Mouse (Mus musculus): ENCODE results near the gene S100a11.

Gene S100a11

GRCm38 (mm10) chr3:93562372-93562771 is 42.1 kb downstream of the S100a11 start:
- no peak for DNase-seq (ENCODE audit: low spot score)

- DNase-seq (ENCODE audit: low spot score): no peak
These were observed 42.9 kb downstream of the S100a11 start for GRCm38 (mm10) chr3:93563216-93563615.

- no peak for DNase-seq (ENCODE audit: low spot score)
These were observed 46.6 kb downstream of the S100a11 start for GRCm38 (mm10) chr3:93566892-93567291.

GRCm38 (mm10) chr3:93567721-93568120 is 47.4 kb downstream of the S100a11 start:
- no peak for DNase-seq (ENCODE audit: low spot score)

- DNase-seq (ENCODE audit: low spot score): no peak
These were observed 48.2 kb downstream of the S100a11 start for GRCm38 (mm10) chr3:93568428-93569040.

- DNase-seq (ENCODE audit: low spot score): no peak
These were observed 48.8 kb downstream of the S100a11 start for GRCm38 (mm10) chr3:93569046-93569445.

- DNase-seq (ENCODE audit: low spot score): no peak
These were observed 51.9 kb downstream of the S100a11 start for GRCm38 (mm10) chr3:93572058-93572791.
